In genomic region chr8:115243465-115244027, GRCm38 (mm10) we compare ENCODE assay signal across 22 mouse cellular contexts.
DNase-seq lines count a peak whose midpoint lies in the region; ATAC-seq and TF ChIP-seq lines count a peak whose summit lies in the region.
"Had no signal": no experiment of that assay in that cellular context is flagged by ENCODE, and none has a peak within 500 bp of the region (broad histone marks: within the 10 kb centered on the region; RNA-seq: fewer than 3 reads in every experiment).

No protein-coding gene starts in this region.

- no peak overlapping the region for H3K9ac ChIP-seq in kidney, embryonic 14.5 days (ENCODE audit: low read depth, low read length)
- H3K9ac ChIP-seq in neural tube, embryonic 11.5 days (ENCODE audit: low read length): no peak overlapping the region
- H3K9ac ChIP-seq in midbrain, postnatal 0 days (replicated peaks; ENCODE audit: low read length, poor library complexity, severe bottlenecking): no peak overlapping the region
- H3K9ac ChIP-seq: limb, embryonic 13.5 days; liver, embryonic 13.5 days; lung, embryonic 14.5 days had no signal

- no peaks in the 10 kb centered on the region for H3K36me3 ChIP-seq in kidney, embryonic 14.5 days (ENCODE audit: control insufficient read depth, insufficient read depth, low read length)
- H3K36me3 ChIP-seq in neural tube, embryonic 11.5 days (ENCODE audit: control insufficient read depth, insufficient read depth, low read length): no peaks in the 10 kb centered on the region
- H3K36me3 ChIP-seq in midbrain, postnatal 0 days (ENCODE audit: insufficient read depth, low read length): no peaks in the 10 kb centered on the region
- H3K36me3 ChIP-seq: embryonic facial prominence, embryonic 10.5 days; limb, embryonic 13.5 days; liver, embryonic 13.5 days had no signal

- peak; percentile 62 for ATAC-seq in kidney, embryonic 14.5 days (ENCODE audit: low FRiP score, low TSS enrichment)
- ATAC-seq in neural tube, embryonic 11.5 days (ENCODE audit: insufficient read depth, low FRiP score, low TSS enrichment): peak; percentile 45; the same call in 1 of the 2 replicates
- no peak for ATAC-seq in midbrain, postnatal 0 days (ENCODE audit: low FRiP score)
- ATAC-seq: activated CD4-positive, CD25-positive, alpha-beta regulatory T cell, adult 4 months; Patski had no signal

- 22% methylated on average over 9 of the region's 9 CpGs for WGBS in kidney, embryonic 14.5 days
- WGBS in neural tube, embryonic 11.5 days: 35% methylated on average over 9 of the region's 9 CpGs
- 25% methylated on average over 9 of the region's 9 CpGs for WGBS in midbrain, postnatal 0 days

- no peak for DNase-seq in kidney, adult 11 months
- DNase-seq in neural tube, embryonic 11.5 days (ENCODE audit: low spot score): no peak
- DNase-seq in neural tube, embryonic 10.5 days (ENCODE audit: extremely low spot score, low spot score): no peak
- peak; percentile 18 for DNase-seq in embryo, embryonic 9.5 days (ENCODE audit: extremely low spot score)
- DNase-seq in midbrain, postnatal 0 days (ENCODE audit: low spot score): peak; percentile 36
- DNase-seq in ovary, postnatal 14 days (ENCODE audit: low spot score): no peak
- DNase-seq in heart, adult 9 months (ENCODE audit: low spot score in 2 of 2): no peak
- DNase-seq: adrenal gland, postnatal 14 days; cerebellum, adult 11-12 months; cerebellum, postnatal 14 days; heart, adult 11 months; heart, postnatal 36 days; kidney, adult 8-10 months; liver, embryonic 13.5 days; lung, embryonic 14.5 days; lung, postnatal 4 days; right cerebral cortex, postnatal 4 days had no signal

- peaks cover 8% of the 10 kb centered on the region; the same call in 1 of the 2 replicates for H3K4me1 ChIP-seq in kidney, embryonic 14.5 days (ENCODE audit: control insufficient read depth, insufficient read depth, low read length)
- H3K4me1 ChIP-seq in neural tube, embryonic 11.5 days (ENCODE audit: control insufficient read depth, insufficient read depth, low read length): peaks cover 5% of the 10 kb centered on the region
- H3K4me1 ChIP-seq in midbrain, postnatal 0 days (ENCODE audit: insufficient read depth, low read length): no peaks in the 10 kb centered on the region
- H3K4me1 ChIP-seq: limb, embryonic 13.5 days; liver, embryonic 13.5 days had no signal

- no peak overlapping the region for H3K4me2 ChIP-seq in kidney, embryonic 14.5 days (replicated peaks; ENCODE audit: low read depth, low read length)
- no peak overlapping the region for H3K4me2 ChIP-seq in neural tube, embryonic 11.5 days (ENCODE audit: low read depth)
- H3K4me2 ChIP-seq in midbrain, postnatal 0 days (ENCODE audit: low read depth, low read length, poor library complexity, severe bottlenecking): no peak overlapping the region
- H3K4me2 ChIP-seq: limb, embryonic 13.5 days; liver, embryonic 13.5 days; lung, embryonic 14.5 days had no signal

- TF ChIP-seq CTCF in midbrain, postnatal 0 days (IDR thresholded peaks at IDR 0.05): no peak

- H3K4me3 ChIP-seq in kidney, embryonic 14.5 days (ENCODE audit: low read length): no peak overlapping the region
- no peak overlapping the region for H3K4me3 ChIP-seq in neural tube, embryonic 11.5 days (ENCODE audit: low read depth, low read length)
- no peak overlapping the region for H3K4me3 ChIP-seq in midbrain, postnatal 0 days (ENCODE audit: low read depth, low read length)
- H3K4me3 ChIP-seq: embryonic facial prominence, embryonic 10.5 days; limb, embryonic 13.5 days; liver, embryonic 13.5 days had no signal

- H3K27ac ChIP-seq in kidney, embryonic 14.5 days (ENCODE audit: low read depth, low read length): no peak overlapping the region
- no peak overlapping the region for H3K27ac ChIP-seq in neural tube, embryonic 11.5 days (ENCODE audit: low read depth, low read length)
- no peak overlapping the region for H3K27ac ChIP-seq in midbrain, postnatal 0 days (ENCODE audit: low read depth, low read length)
- H3K27ac ChIP-seq: embryonic facial prominence, embryonic 10.5 days; limb, embryonic 13.5 days; liver, embryonic 13.5 days had no signal

- peaks cover 25% of the 10 kb centered on the region for H3K27me3 ChIP-seq in kidney, embryonic 14.5 days (ENCODE audit: control insufficient read depth, insufficient read depth, low read length)
- H3K27me3 ChIP-seq in neural tube, embryonic 11.5 days (ENCODE audit: control insufficient read depth, insufficient read depth, low read length): 0 out of 2 replicates have a peak, but pooled peaks cover 5% of the 10 kb centered on the region
- no peaks in the 10 kb centered on the region for H3K27me3 ChIP-seq in midbrain, postnatal 0 days (ENCODE audit: insufficient read depth, low read length)
- H3K27me3 ChIP-seq: liver, embryonic 13.5 days; Patski had no signal

- peaks cover 4% of the 10 kb centered on the region; the same call in 1 of the 2 replicates for H3K9me3 ChIP-seq in kidney, embryonic 14.5 days (ENCODE audit: control insufficient read depth, low read length)
- no peaks in the 10 kb centered on the region for H3K9me3 ChIP-seq in neural tube, embryonic 11.5 days (ENCODE audit: control insufficient read depth, low read length)
- no peaks in the 10 kb centered on the region for H3K9me3 ChIP-seq in midbrain, postnatal 0 days (ENCODE audit: low read length)
- H3K9me3 ChIP-seq: embryonic facial prominence, embryonic 10.5 days; limb, embryonic 13.5 days; liver, embryonic 13.5 days had no signal

Comparison
In these comparisons a context has a peak if more than half of its experiments do, and no peak if none do; other contexts are left out.
1. DNase-seq: peak in embryo, embryonic 9.5 days (single experiment) and midbrain, postnatal 0 days (single experiment); none in kidney, adult 11 months (single experiment), neural tube, embryonic 11.5 days (single experiment), neural tube, embryonic 10.5 days (single experiment), ovary, postnatal 14 days (single experiment) and heart, adult 9 months (0 of 2).